Mouse (Mus musculus): ENCODE results near the gene Bin2.

DNA sequence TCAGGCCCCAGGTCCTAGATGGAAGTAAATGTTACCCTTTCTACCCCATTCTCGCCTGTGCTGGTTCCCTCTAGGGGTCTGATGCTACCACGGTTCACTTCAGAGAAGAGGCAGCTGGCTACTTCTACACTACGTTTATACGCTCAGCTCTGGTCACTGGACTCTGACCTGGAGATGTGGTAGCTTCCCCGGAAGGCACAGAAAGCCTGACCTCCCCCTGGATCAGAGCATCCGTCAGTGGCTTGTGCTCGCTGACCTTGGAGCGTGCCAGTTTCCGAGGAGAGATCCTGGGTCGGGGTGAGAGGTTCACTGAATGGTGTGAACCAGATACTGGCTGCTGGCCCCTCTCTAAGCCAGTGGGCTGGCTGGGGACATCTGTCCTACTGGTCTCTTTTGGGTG, 28.7 kb upstream of the Bin2 start:
- TF ChIP-seq CTCF (IDR thresholded peaks at IDR 0.05; ENCODE audit: low read depth, low read length) = no peak
- no peak for TF ChIP-seq GATA2 (IDR thresholded peaks at IDR 0.05; ENCODE audit: borderline replicate concordance, low read depth, low read length)
- TF ChIP-seq GATA1 (IDR thresholded peaks at IDR 0.05; ENCODE audit: borderline replicate concordance, low read length) = no peak

All from G1E (cell line).